Mouse (Mus musculus) ovary, postnatal 10 days (tissue): ENCODE measurements around the gene Vmn1r113.
"Not testable (repeated sequence)": the region's sequence is repeated elsewhere in the genome, so short reads cannot be mapped to it uniquely, and the experiment has no call there.

ENCODE experiments used
- DNase-seq: peaks from one replicate; pipeline ENCODE4 v3.0.0; 2022; ENCODE audit warnings: low spot score

Gene Vmn1r113

DNA sequence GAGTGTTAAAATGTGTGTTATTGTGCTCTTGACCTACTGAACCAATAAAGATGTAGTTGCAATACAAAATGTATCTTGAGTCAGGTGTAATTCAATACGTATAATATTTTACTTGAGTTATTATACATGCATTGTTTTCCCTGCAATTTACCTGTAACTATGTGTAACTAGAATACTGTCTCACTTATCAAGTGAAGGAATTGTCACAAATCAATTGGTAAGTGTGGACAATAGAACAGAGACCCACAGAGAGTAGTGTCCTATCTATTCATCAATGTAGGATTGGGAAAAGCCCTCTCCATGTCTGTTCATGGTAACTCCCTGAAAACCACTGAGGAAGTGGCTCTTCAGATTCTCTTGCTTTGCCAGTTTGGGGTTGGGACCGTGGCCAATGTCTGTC, at the start of gene Vmn1r113:
Gene Vmn1r113, plus strand, starts transcription at position 301 of the 400 bp plus-strand sequence.
- not testable (repeated sequence) for DNase-seq

GRCm38 (mm10) chr7:20770885-20771284, 16.2 kb upstream of the Vmn1r113 start, which contains the start of gene Vmn1r112:
Gene Vmn1r112 (plus strand): TSS chr7:20771185.
- DNase-seq, result not testable (repeated sequence)

DNA sequence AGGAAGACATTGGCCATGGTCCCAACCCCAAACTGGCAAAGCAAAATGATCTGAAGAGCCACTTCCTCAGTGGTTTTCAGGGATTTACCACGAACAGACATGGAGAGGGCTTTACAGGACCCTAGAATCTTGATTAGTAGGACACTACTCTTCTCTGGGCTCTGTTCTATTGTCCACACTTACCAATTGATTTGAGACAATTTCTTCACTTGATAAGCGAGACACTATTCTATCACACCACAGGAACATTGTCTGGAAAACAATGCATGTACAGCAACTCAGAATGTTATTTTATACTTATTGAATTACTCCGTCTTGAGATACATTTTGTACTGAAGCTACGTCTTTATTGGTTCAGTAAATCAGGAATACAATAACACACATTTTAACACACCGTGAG, 25.0 kb downstream of the Vmn1r113 start, which contains the start of gene Vmn1r114:
Gene Vmn1r114, minus strand, starts transcription at position 101 of the 400 bp plus-strand sequence.
- DNase-seq, result not testable (repeated sequence)
